Mouse (Mus musculus): ENCODE results near the gene 5330417C22Rik.

DNA sequence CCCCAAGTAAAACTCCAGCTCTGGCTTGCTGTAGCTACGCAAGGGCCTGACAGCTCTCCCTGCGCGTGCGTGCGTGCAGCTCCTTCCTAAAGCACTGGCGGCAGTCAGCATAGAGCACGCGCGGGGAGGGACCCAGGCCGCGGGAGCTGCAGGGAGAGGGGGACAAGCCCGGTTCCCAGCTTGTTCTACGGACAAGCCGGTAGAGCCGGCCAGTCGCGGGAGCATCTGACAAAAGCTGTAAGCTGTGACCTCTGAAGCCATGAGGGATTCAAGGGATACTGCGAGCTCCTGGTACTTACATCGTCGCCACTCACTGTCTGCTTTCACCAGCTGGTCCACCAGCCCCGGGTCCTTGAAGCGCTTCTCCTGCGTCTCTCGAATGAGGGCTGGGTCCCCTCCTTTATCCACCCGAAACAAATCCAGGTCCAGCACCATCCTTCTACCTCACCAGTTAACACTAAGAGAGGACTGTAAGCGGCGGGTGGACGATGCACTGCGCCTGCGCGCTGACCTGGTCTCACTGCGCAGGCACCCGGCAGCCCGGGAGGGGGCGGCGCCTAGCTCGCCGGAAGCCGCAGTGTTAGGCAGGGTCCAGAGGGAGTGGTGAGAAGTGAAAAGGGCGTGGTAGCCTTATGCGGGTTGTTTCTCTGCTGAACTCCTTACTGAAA lies 91.5 kb downstream of the 5330417C22Rik start, which contains the start of gene Sars:
- TF ChIP-seq POLR2A (IDR thresholded peaks at IDR 0.05; ENCODE audit: extremely low read depth, insufficient read depth, low read length) = peak; percentile 59; the same call in 1 of the 2 replicates
- TF ChIP-seq CTCF (IDR thresholded peaks at IDR 0.05; ENCODE audit: low read depth, low read length) = no peak
